Mouse (Mus musculus) forebrain, embryonic 16.5 days (tissue): Measurements from ENCODE around the gene Olfr533. TPM values are rescaled to one million over a fixed set of nuclear protein-coding genes. Genes with fewer than 3 reads are reported as not detected.
"Not testable (repeated sequence)": the region's sequence is repeated elsewhere in the genome, so short reads cannot be mapped to it uniquely, and the experiment has no call there.

Experiments
- ATAC-seq: fragments of 200-750 bp; cut with Nextera tagmentation; 2 replicates; pipeline ENCODE4 v1.8.0; 2017; ENCODE audit warnings: mild to moderate bottlenecking, moderate library complexity
- H3K27ac ChIP-seq: fragments of 300-500 bp; sonication (generic); 2 replicates; pipeline ENCODE4 v1.5.1; 2014; ENCODE audit warnings: low read length, control low read depth
- H3K27me3 ChIP-seq: fragments of 300-500 bp; sonication (generic); replicated peaks from 2 replicates; pipeline ENCODE4 v1.6.1; 2014; ENCODE audit warnings: low read length; ENCODE audit not compliant: control insufficient read depth, insufficient read depth
- H3K36me3 ChIP-seq: fragments of 300-500 bp; sonication (generic); 2 replicates; pipeline ENCODE4 v1.6.1; 2014; ENCODE audit not compliant: control insufficient read depth, insufficient read depth
- H3K4me1 ChIP-seq: fragments of 300-500 bp; sonication (generic); replicated peaks from 2 replicates; pipeline ENCODE4 v1.6.1; 2014; ENCODE audit warnings: low read length; ENCODE audit not compliant: control insufficient read depth, insufficient read depth
- H3K4me2 ChIP-seq: fragments of 300-500 bp; sonication (generic); 2 replicates; pipeline ENCODE4 v1.6.1; 2014; ENCODE audit warnings: mild to moderate bottlenecking, low read length, control low read depth
- H3K4me3 ChIP-seq: fragments of 300-500 bp; sonication (generic); replicated peaks from 2 replicates; pipeline ENCODE4 v1.5.1; 2014; ENCODE audit warnings: mild to moderate bottlenecking, low read length, control low read depth
- H3K9ac ChIP-seq: fragments of 300-500 bp; sonication (generic); replicated peaks from 2 replicates; pipeline ENCODE4 v1.6.1; 2014; ENCODE audit warnings: low read depth, low read length, control low read depth
- H3K9me3 ChIP-seq: fragments of 300-500 bp; sonication (generic); 2 replicates; pipeline ENCODE4 v1.6.1; 2016; ENCODE audit warnings: low read length; ENCODE audit not compliant: control insufficient read depth
- WGBS: fragments of 180-500 bp; shearing (Covaris S2); extraction: QIAGEN DNeasy Blood & Tissue Kit; methylation state at CpG from one replicate; pipeline ENCODE4 v1.1.7; 2014; 5-methylcytosine and 5-hydroxymethylcytosine counted together
- polyA plus RNA-seq: library from polyadenylated mRNA; unstranded; fragments of >200 nt; fragmentation: Nextera tagmentation; extraction: Ambion mirVana; gene quantifications from 2 replicates; pipeline ENCODE4 v1.2.1, GENCODE M21; 2015

Gene Olfr533
- polyA plus RNA-seq, 1 experiment from 2014 or later, result not detected

GRCm38 (mm10) chr7:140507346-140508021 lies 44.3 kb downstream of the Olfr533 start, which contains the start of gene Olfr536:
Gene Olfr536, minus strand, starts transcription at chr7:140507396.
- WGBS, result 75% methylated on average over 2 of the region's 2 CpGs
- H3K9me3 ChIP-seq, H3K4me3 ChIP-seq: not testable (repeated sequence)

More at GRCm38 (mm10) chr7:140507346-140508021, 44.3 kb downstream of the Olfr533 start, which contains the start of gene Olfr536:
- H3K4me2 ChIP-seq, H3K4me1 ChIP-seq, H3K36me3 ChIP-seq, H3K27ac ChIP-seq, H3K9ac ChIP-seq, H3K27me3 ChIP-seq, ATAC-seq: not testable (repeated sequence)

Other genes with a start within 250 kb of the Olfr533 start
- not detected in 2 replicates for gene Cd163l1, start 245.1 kb upstream of the Olfr533 start, polyA plus RNA-seq
- not detected in 2 replicates for gene 5830411N06Rik, start 216.1 kb upstream of the Olfr533 start, polyA plus RNA-seq
- not detected in 2 replicates for gene Olfr525, start 142.5 kb upstream of the Olfr533 start, polyA plus RNA-seq
- gene Olfr527, start 129.4 kb upstream of the Olfr533 start, polyA plus RNA-seq, result not detected in 2 replicates
- gene Olfr60, start 101.7 kb upstream of the Olfr533 start, polyA plus RNA-seq, result not detected in 2 replicates
- not detected in 2 replicates for gene Olfr530, start 87.0 kb upstream of the Olfr533 start, polyA plus RNA-seq
- gene Olfr531, start 60.5 kb upstream of the Olfr533 start, polyA plus RNA-seq, result not detected in 2 replicates
- gene Olfr532, start 41.7 kb upstream of the Olfr533 start, polyA plus RNA-seq, result not detected in 2 replicates
- gene Olfr535, start 20.8 kb downstream of the Olfr533 start, polyA plus RNA-seq, result not detected in 2 replicates
- gene Olfr536, start 44.0 kb downstream of the Olfr533 start, polyA plus RNA-seq, result not detected in 2 replicates
- gene Olfr538, start 104.5 kb downstream of the Olfr533 start, polyA plus RNA-seq, result not detected in 2 replicates
- 0.03 TPM in 1 of 2 replicates, not detected in the other for gene Olfr46, start 137.9 kb downstream of the Olfr533 start, polyA plus RNA-seq
- not detected in 2 replicates for gene Olfr61, start 165.6 kb downstream of the Olfr533 start, polyA plus RNA-seq
- not detected in 2 replicates for gene Olfr53, start 183.1 kb downstream of the Olfr533 start, polyA plus RNA-seq
- not detected in 2 replicates for gene Olfr539, start 196.6 kb downstream of the Olfr533 start, polyA plus RNA-seq
- gene Olfr45, start 218.6 kb downstream of the Olfr533 start, polyA plus RNA-seq, result not detected in 2 replicates
- gene Olfr541, start 233.9 kb downstream of the Olfr533 start, polyA plus RNA-seq, result not detected in 2 replicates